Mouse (Mus musculus): ENCODE results near the gene Pgm5. TPM values are rescaled to one million over a fixed set of nuclear protein-coding genes. Genes with fewer than 3 reads are reported as not detected.
A peak's percentile ranks its signal among the peaks of the same experiment; 100 is the strongest.

Gene Pgm5
- polyA plus RNA-seq, 1 experiment from 2014 or later = 4.0 TPM

DNA sequence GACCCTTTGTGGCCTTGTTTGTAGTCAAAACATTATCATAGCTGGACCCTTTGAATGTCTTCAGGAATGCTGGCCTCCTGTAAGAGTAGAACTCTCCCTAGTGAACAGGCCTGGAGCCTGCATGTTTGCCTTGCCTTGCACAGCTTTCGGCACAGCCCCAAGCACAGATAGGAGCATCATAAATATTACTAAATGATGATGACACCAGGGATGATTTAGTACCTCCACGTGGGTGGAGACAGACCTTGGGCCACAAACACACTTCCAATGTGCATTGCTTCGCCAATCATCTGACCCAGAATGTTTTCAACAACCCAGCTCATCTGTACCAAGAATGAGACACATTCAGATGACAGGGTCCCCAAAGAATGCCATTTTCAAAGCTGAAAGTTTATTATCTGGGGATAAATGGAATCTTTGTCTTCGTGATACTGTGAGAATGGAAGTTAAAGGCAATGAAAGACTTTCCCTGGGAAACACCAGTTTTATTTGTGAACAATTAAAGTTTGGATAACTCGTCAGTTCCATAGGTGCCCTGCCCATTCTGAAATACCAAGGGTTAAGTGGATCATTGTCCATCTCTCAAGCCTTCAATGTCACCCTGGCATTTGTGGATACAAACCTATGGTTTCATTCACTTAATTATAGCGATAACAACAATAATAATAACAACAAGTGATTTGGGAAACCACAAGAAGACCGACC lies 49.4 kb downstream of the Pgm5 start:
- ATAC-seq (no peak), DNase-seq (ENCODE audit: low read depth, low spot score) (no peak)
- in situ Hi-C loops (cut with MboI; ENCODE audit: low pct_unique_long_range_greater_than_20kb) = no loop called here
- ChIA-PET CTCF (no interaction called here), POLR2A (no interaction called here)
- no peak for TF ChIP-seq CTCF (IDR thresholded peaks at IDR 0.05)
- H3K27me3 ChIP-seq = no peaks in the 10 kb centered on the region

DNA sequence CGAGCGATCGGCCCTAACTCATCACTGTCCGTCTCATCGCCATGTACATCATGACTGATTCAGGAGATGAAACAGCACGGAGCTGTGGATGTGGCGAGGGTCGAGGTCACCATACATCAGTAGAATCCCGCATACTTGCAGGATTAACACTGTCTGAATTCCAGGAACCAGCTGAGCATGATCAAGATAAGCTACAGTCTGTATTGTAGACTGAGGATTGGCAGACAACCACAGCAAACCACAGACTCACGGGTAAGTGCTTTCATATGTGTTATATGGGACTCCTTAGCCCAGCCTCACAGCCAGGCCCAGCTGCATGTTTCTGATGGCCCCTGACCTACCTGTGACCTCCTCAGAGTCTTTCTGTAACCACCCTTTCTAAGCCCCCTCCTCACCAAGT lies 50.2 kb downstream of the Pgm5 start:
- ChIA-PET CTCF (interaction anchor here (1.0 to 2.0 kb wide), 2 partner anchors 23 to 58 kb away, joined by 3 to 5 read pairs; no protein-coding TSS in a partner anchor), POLR2A (no interaction called here)
- peak; percentile 17 for DNase-seq (ENCODE audit: low read depth, low spot score)
- no peak for ATAC-seq
- no peaks in the 10 kb centered on the region for H3K27me3 ChIP-seq
- in situ Hi-C loops (cut with MboI; ENCODE audit: low pct_unique_long_range_greater_than_20kb) = no loop called here
- TF ChIP-seq CTCF (IDR thresholded peaks at IDR 0.05) = no peak

DNA sequence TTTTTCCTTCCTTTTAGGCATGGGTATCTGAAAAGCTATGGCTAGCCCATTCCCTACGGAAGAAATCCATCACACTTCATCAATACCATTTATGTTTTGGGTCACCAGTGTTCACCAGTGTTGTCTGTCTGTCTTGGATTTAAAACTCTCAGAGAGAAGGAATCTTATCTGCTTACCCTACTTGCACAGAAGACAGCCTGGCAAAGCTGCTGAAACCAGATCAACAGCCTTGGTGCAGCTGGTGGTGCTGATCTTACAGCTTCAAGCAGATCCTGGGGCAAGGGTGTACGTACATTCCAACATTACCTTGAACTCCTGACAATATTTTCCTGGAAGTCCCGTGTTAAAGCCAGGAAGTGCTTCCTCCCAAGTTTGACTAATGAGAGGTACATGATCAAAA lies 55.6 kb downstream of the Pgm5 start:
- in situ Hi-C loops (cut with MboI; ENCODE audit: low pct_unique_long_range_greater_than_20kb) = no loop called here
- H3K27me3 ChIP-seq = no peaks in the 10 kb centered on the region
- no peak for TF ChIP-seq CTCF (IDR thresholded peaks at IDR 0.05)
- POLR2A ChIA-PET = interaction anchor here (0.7 kb wide), 1 partner anchor 113 kb away, joined by 5 read pairs; no protein-coding TSS in a partner anchor
- CTCF ChIA-PET = no interaction called here
- ATAC-seq (no peak), DNase-seq (ENCODE audit: low read depth, low spot score) (no peak)

DNA sequence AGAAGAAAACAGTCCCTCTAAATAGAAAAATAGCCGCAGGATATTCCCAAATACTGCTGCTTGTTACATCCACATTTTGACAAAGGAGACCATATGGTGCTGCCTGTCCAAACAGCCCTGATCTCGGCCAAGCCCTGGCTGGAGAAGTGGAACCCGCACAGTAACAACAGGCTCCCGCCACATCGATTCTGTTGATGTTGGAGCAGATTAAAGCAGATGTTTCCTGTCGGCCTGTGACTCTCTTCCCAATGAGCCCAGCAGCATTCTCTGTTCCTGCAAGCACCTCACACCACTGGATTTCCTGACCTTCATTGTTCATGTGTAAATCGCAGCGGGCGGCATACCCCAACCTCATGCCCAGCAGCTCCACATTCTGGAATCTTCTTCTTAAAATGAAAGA lies 64.0 kb downstream of the Pgm5 start:
- ChIA-PET CTCF (interaction anchor here (1.4 to 1.6 kb wide), 2 partner anchors 10 to 11 kb away, joined by 4 to 6 read pairs; no protein-coding TSS in a partner anchor), POLR2A (no interaction called here)
- no peak for ATAC-seq

DNA sequence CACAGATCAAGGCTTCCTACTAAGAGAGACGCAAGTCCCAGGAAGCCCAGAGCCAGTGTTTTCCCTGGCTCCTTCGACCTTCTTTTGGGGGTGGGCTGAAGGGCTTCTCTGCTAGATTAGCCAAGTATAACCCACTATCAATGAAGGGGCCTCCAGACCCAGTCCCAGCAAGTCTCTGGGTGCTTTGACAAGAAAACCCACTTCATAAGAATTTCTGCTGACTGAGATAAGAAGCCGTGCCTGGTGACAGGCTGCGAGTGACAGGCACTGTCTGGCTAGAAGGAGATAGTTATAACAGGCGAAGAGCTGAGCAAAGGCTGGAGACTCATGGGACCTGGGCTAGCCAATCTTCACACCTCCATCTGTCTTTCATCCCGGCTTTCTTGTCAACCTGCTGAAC lies 67.3 kb downstream of the Pgm5 start:
- ATAC-seq (no peak), DNase-seq (ENCODE audit: low read depth, low spot score) (no peak)
- ChIA-PET POLR2A (interaction anchor here (0.6 kb wide), 1 partner anchor 11 kb away, joined by 3 read pairs; no protein-coding TSS in a partner anchor), CTCF (interaction anchor here (1.1 to 1.2 kb wide), 2 partner anchors 10 to 40 kb away, joined by 3 read pairs; no protein-coding TSS in a partner anchor)
- TF ChIP-seq CTCF (IDR thresholded peaks at IDR 0.05) = no peak
- in situ Hi-C loops (cut with MboI; ENCODE audit: low pct_unique_long_range_greater_than_20kb) = no loop called here
- H3K27me3 ChIP-seq = no peaks in the 10 kb centered on the region

More for the DNA sequence above, 64.0 kb downstream of the Pgm5 start:
- TF ChIP-seq CTCF (IDR thresholded peaks at IDR 0.05) = no peak
- in situ Hi-C loops (cut with MboI; ENCODE audit: low pct_unique_long_range_greater_than_20kb) = no loop called here
- no peak for DNase-seq (ENCODE audit: low read depth, low spot score)
- H3K27me3 ChIP-seq = no peaks in the 10 kb centered on the region

DNA sequence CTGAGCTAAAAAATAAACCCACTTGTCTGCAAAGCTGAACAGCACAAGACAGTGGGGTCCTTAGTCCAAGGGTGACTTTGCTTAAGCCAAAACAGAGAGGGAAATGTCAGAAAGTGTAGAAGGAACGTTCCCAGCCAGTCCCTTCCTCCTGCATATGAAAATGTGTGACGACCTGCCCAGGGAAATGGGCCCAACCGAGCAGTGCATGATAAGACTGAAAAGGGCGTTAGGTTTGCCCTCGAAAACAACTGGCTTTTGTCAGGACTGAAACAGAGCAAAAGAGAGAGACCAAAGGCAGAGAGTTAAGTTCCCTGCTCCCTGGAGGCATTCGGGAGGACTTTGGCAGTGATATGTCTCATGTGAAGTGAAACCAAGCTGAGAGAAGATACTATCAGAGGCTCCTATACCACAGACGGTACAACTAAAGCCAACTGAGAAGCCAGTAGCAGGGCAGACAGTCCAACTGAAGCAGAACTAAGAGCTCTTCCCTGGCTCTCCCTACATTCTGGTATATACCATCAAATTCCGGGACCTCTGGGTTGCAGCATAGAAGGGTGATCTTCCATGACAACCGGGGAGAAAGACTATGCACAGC lies 68.0 kb downstream of the Pgm5 start:
- in situ Hi-C loops (cut with MboI; ENCODE audit: low pct_unique_long_range_greater_than_20kb) = no loop called here
- no peaks in the 10 kb centered on the region for H3K27me3 ChIP-seq
- no peak for TF ChIP-seq CTCF (IDR thresholded peaks at IDR 0.05)
- ChIA-PET POLR2A (interaction anchor here (0.6 kb wide), 1 partner anchor 12 kb away, joined by 3 read pairs; no protein-coding TSS in a partner anchor), CTCF (interaction anchor here (1.1 to 1.2 kb wide), 3 partner anchors 11 to 39 kb away, joined by 3 read pairs; no protein-coding TSS in a partner anchor)
- no peak for DNase-seq (ENCODE audit: low read depth, low spot score)
- no peak for ATAC-seq

DNA sequence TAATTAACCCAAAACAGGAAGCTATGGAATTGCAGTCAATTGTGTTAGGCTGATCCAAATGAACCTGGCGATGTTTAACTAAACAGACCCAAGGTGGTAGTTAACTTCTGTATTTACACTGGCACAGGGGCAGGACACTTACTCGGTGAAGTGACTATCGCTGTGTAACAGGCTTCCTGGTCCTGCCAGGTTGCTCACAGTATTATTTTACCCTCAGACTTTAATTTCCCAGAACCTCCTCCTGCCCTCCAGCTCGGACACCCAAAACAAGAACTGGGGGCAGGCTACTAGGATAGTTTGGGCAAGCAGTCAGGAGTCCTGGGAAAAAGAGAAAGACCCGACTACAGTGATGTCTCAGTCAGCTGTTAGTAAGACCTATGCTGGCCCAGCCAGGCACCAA lies 68.8 kb downstream of the Pgm5 start:
- ChIA-PET CTCF (interaction anchor here (1.2 kb wide), 2 partner anchors 10 to 25 kb away, joined by 3 read pairs; no protein-coding TSS in a partner anchor), POLR2A (interaction anchor here (0.5 kb wide), 1 partner anchor 77 kb away, joined by 3 read pairs; no protein-coding TSS in a partner anchor)
- H3K27me3 ChIP-seq = no peaks in the 10 kb centered on the region
- TF ChIP-seq CTCF (IDR thresholded peaks at IDR 0.05) = no peak
- ATAC-seq (no peak), DNase-seq (ENCODE audit: low read depth, low spot score) (no peak)
- in situ Hi-C loops (cut with MboI; ENCODE audit: low pct_unique_long_range_greater_than_20kb) = no loop called here

GRCm38 (mm10) chr19:24785898-24786297 lies 75.8 kb downstream of the Pgm5 start:
- ChIA-PET POLR2A (no interaction called here), CTCF (interaction anchor here (1.1 kb wide), 1 partner anchor 44 kb away, joined by 3 read pairs; no protein-coding TSS in a partner anchor)
- no peak for ATAC-seq
- in situ Hi-C loops (cut with MboI; ENCODE audit: low pct_unique_long_range_greater_than_20kb) = no loop called here
- no peak for DNase-seq (ENCODE audit: low read depth, low spot score)
- H3K27me3 ChIP-seq = no peaks in the 10 kb centered on the region
- TF ChIP-seq CTCF (IDR thresholded peaks at IDR 0.05) = no peak

- no peaks in the 10 kb centered on the region for H3K27me3 ChIP-seq
- in situ Hi-C loops (cut with MboI; ENCODE audit: low pct_unique_long_range_greater_than_20kb) = no loop called here
- CTCF ChIA-PET = interaction anchor here (1.1 kb wide), 1 partner anchor 43 kb away, joined by 3 read pairs; no protein-coding TSS in a partner anchor
- no peak for DNase-seq (ENCODE audit: low read depth, low spot score)
- POLR2A ChIA-PET = no interaction called here
- TF ChIP-seq CTCF (IDR thresholded peaks at IDR 0.05) = no peak
- no peak for ATAC-seq
Observed at GRCm38 (mm10) chr19:24785056-24785675, 76.5 kb downstream of the Pgm5 start.

GRCm38 (mm10) chr19:24783736-24784135 lies 77.9 kb downstream of the Pgm5 start:
- POLR2A ChIA-PET = no interaction called here
- CTCF ChIA-PET = interaction anchor here (0.8 kb wide), 2 partner anchors 13 to 53 kb away, joined by 3 read pairs; no protein-coding TSS in a partner anchor
- DNase-seq (ENCODE audit: low read depth, low spot score) = no peak

More at GRCm38 (mm10) chr19:24783736-24784135, 77.9 kb downstream of the Pgm5 start:
- H3K27me3 ChIP-seq = no peaks in the 10 kb centered on the region
- in situ Hi-C loops (cut with MboI; ENCODE audit: low pct_unique_long_range_greater_than_20kb) = no loop called here
- no peak for TF ChIP-seq CTCF (IDR thresholded peaks at IDR 0.05)
- ATAC-seq = no peak
